Mouse (Mus musculus) kidney, embryonic 16.5 days (tissue): Measurements from ENCODE around the gene Rnh1. TPM values are rescaled to one million over a fixed set of nuclear protein-coding genes. Genes with fewer than 3 reads are reported as not detected.

Experiments used
- ATAC-seq: fragments of 200-750 bp; cut with Nextera tagmentation; 2 replicates; pipeline ENCODE4 v1.8.0; 2017; ENCODE audit warnings: moderate TSS enrichment; ENCODE audit not compliant: low FRiP score, low TSS enrichment
- H3K27ac ChIP-seq: fragments of 300-500 bp; sonication (generic); 2 replicates; pipeline ENCODE4 v1.5.1; 2014; ENCODE audit warnings: low read length
- H3K27me3 ChIP-seq: fragments of 300-500 bp; sonication (generic); 2 replicates; pipeline ENCODE4 v1.6.1; 2014; ENCODE audit warnings: low read length, control low read depth, mixed read lengths; ENCODE audit not compliant: insufficient read depth
- H3K36me3 ChIP-seq: fragments of 300-500 bp; sonication (generic); 2 replicates; pipeline ENCODE4 v1.6.1; 2014; ENCODE audit warnings: low read length, control low read depth, mixed read lengths; ENCODE audit not compliant: insufficient read depth
- H3K4me1 ChIP-seq: fragments of 300-500 bp; sonication (generic); 2 replicates; pipeline ENCODE4 v1.6.1; 2014; ENCODE audit warnings: low read length, control low read depth, mixed read lengths; ENCODE audit not compliant: insufficient read depth
- H3K4me2 ChIP-seq: fragments of 300-500 bp; sonication (generic); replicated peaks from 2 replicates; pipeline ENCODE4 v1.6.1; 2014; ENCODE audit warnings: low read depth, low read length
- H3K4me3 ChIP-seq: fragments of 300-500 bp; sonication (generic); 2 replicates; pipeline ENCODE4 v1.5.1; 2014; ENCODE audit warnings: mild to moderate bottlenecking, low read length
- H3K9ac ChIP-seq: fragments of 300-500 bp; sonication (generic); replicated peaks from 2 replicates; pipeline ENCODE4 v1.6.1; 2014; ENCODE audit warnings: low read length
- H3K9me3 ChIP-seq: fragments of 300-500 bp; sonication (generic); 2 replicates; pipeline ENCODE4 v1.6.1; 2016; ENCODE audit warnings: low read length, control low read depth
- WGBS: fragments of 180-500 bp; shearing (Covaris S2); extraction: QIAGEN DNeasy Blood & Tissue Kit; methylation state at CpG from one replicate; pipeline ENCODE4 v1.1.7; 2014; 5-methylcytosine and 5-hydroxymethylcytosine counted together
- polyA plus RNA-seq: library from polyadenylated mRNA; unstranded; fragments of >200 nt; fragmentation: Nextera tagmentation; extraction: Ambion mirVana; gene quantifications from 2 replicates; pipeline ENCODE4 v1.2.1, GENCODE M21; 2015

The Rnh1 gene
- polyA plus RNA-seq, 1 experiment from 2014 or later = 155 TPM

- no peak overlapping the region for H3K9ac ChIP-seq
- H3K4me1 ChIP-seq = no peaks in the 10 kb centered on the region
- H3K4me2 ChIP-seq = no peak overlapping the region
- H3K36me3 ChIP-seq = no peaks in the 10 kb centered on the region
- no peak overlapping the region for H3K4me3 ChIP-seq
- H3K27me3 ChIP-seq = no peaks in the 10 kb centered on the region
- WGBS = 92% methylated on average over 5 of the region's 5 CpGs
- no peak overlapping the region for H3K27ac ChIP-seq
- H3K9me3 ChIP-seq = no peaks in the 10 kb centered on the region
- no peak for ATAC-seq
Observed at GRCm38 (mm10) chr7:141205504-141205903, 32.8 kb upstream of the Rnh1 start.

- Histone ChIP-seq H3K4me3 (no peak overlapping the region), H3K9ac (no peak overlapping the region), H3K4me1 (no peaks in the 10 kb centered on the region), H3K27me3 (no peaks in the 10 kb centered on the region), H3K9me3 (no peaks in the 10 kb centered on the region), H3K4me2 (no peak overlapping the region), H3K27ac (no peak overlapping the region), H3K36me3 (no peaks in the 10 kb centered on the region)
- ATAC-seq = no peak
- 76% methylated on average over 3 of the region's 3 CpGs for WGBS
Observed at GRCm38 (mm10) chr7:141204546-141204945, 31.9 kb upstream of the Rnh1 start.

GRCm38 (mm10) chr7:141198121-141198520 lies 25.5 kb upstream of the Rnh1 start:
- no peaks in the 10 kb centered on the region for H3K27me3 ChIP-seq
- no peak overlapping the region for H3K4me3 ChIP-seq
- H3K36me3 ChIP-seq = no peaks in the 10 kb centered on the region
- H3K9me3 ChIP-seq = no peaks in the 10 kb centered on the region
- H3K27ac ChIP-seq = no peak overlapping the region
- no peak overlapping the region for H3K4me2 ChIP-seq
- ATAC-seq = no peak
- H3K4me1 ChIP-seq = peaks cover 9% of the 10 kb centered on the region
- H3K9ac ChIP-seq = no peak overlapping the region
- 97% methylated on average over 4 of the region's 4 CpGs for WGBS

- ATAC-seq = no peak
- no peak overlapping the region for H3K4me2 ChIP-seq
- peaks cover 5% of the 10 kb centered on the region for H3K36me3 ChIP-seq
- peaks cover 23% of the 10 kb centered on the region for H3K4me1 ChIP-seq
- H3K27me3 ChIP-seq = no peaks in the 10 kb centered on the region
- no peak overlapping the region for H3K4me3 ChIP-seq
- 94% methylated on average over 8 of the region's 8 CpGs for WGBS
- H3K9ac ChIP-seq = no peak overlapping the region
- no peaks in the 10 kb centered on the region for H3K9me3 ChIP-seq
- H3K27ac ChIP-seq = no peak overlapping the region
Observed at GRCm38 (mm10) chr7:141196619-141197282, 24.1 kb upstream of the Rnh1 start.

- H3K4me3 ChIP-seq = no peak overlapping the region; the same call in 1 of the 2 replicates
- no peak overlapping the region for H3K9ac ChIP-seq
- H3K36me3 ChIP-seq = peaks cover 15% of the 10 kb centered on the region
- H3K27me3 ChIP-seq = no peaks in the 10 kb centered on the region
- H3K27ac ChIP-seq = no peak overlapping the region
- peaks cover 25% of the 10 kb centered on the region for H3K4me1 ChIP-seq
- 89% methylated on average over 2 of the region's 2 CpGs for WGBS
- no peak for ATAC-seq
- peak overlapping the region; percentile 97 for H3K4me2 ChIP-seq
- H3K9me3 ChIP-seq = no peaks in the 10 kb centered on the region
Observed at GRCm38 (mm10) chr7:141195754-141196153, 23.1 kb upstream of the Rnh1 start.

GRCm38 (mm10) chr7:141194830-141195229 lies 22.2 kb upstream of the Rnh1 start:
- peak overlapping the region; percentile 83 for H3K27ac ChIP-seq
- under 1% methylated on average over 28 of the region's 28 CpGs for WGBS
- peak overlapping the region; percentile 70 for H3K9ac ChIP-seq
- peak overlapping the region; percentile 90 for H3K4me3 ChIP-seq
- peak; percentile 21; the same call in 1 of the 2 replicates for ATAC-seq
- H3K9me3 ChIP-seq = no peaks in the 10 kb centered on the region
- H3K4me2 ChIP-seq = peak overlapping the region; percentile 97
- H3K4me1 ChIP-seq = peaks cover 25% of the 10 kb centered on the region
- no peaks in the 10 kb centered on the region for H3K27me3 ChIP-seq
- peaks cover 25% of the 10 kb centered on the region for H3K36me3 ChIP-seq

GRCm38 (mm10) chr7:141194409-141194808 lies 21.8 kb upstream of the Rnh1 start:
- H3K36me3 ChIP-seq = peaks cover 29% of the 10 kb centered on the region
- no peak for ATAC-seq
- H3K4me2 ChIP-seq = peak overlapping the region; percentile 97
- H3K9ac ChIP-seq = peak overlapping the region; percentile 70
- peaks cover 25% of the 10 kb centered on the region for H3K4me1 ChIP-seq
- H3K27me3 ChIP-seq = no peaks in the 10 kb centered on the region
- peak overlapping the region; percentile 83 for H3K27ac ChIP-seq
- H3K4me3 ChIP-seq = peak overlapping the region; percentile 90
- WGBS = under 1% methylated on average over 23 of the region's 23 CpGs
- no peaks in the 10 kb centered on the region for H3K9me3 ChIP-seq

GRCm38 (mm10) chr7:141193948-141194347 lies 21.3 kb upstream of the Rnh1 start, which contains the start of the genes Hras and Lrrc56:
Hras (minus strand) TSS chr7:141194005.
Lrrc56 (plus strand) TSS chr7:141194157.
- H3K36me3 ChIP-seq = peaks cover 33% of the 10 kb centered on the region
- H3K27ac ChIP-seq = peak within 1 kb of the TSS; percentile 83
- peaks cover 25% of the 10 kb centered on the region for H3K4me1 ChIP-seq
- no peaks in the 10 kb centered on the region for H3K9me3 ChIP-seq
- peak within 1 kb of the TSS; percentile 95 for H3K9ac ChIP-seq
- H3K27me3 ChIP-seq = no peaks in the 10 kb centered on the region
- under 1% methylated on average over 39 of the region's 39 CpGs for WGBS
- peak within 1 kb of the TSS; percentile 90 for H3K4me3 ChIP-seq
- H3K4me2 ChIP-seq = peak within 1 kb of the TSS; percentile 97
- peak; percentile 94 for ATAC-seq

GRCm38 (mm10) chr7:141193348-141193856 lies 20.7 kb upstream of the Rnh1 start:
- Histone ChIP-seq H3K4me2 (peak overlapping the region; percentile 97), H3K27me3 (no peaks in the 10 kb centered on the region), H3K27ac (peak overlapping the region; percentile 83), H3K4me1 (peaks cover 25% of the 10 kb centered on the region), H3K4me3 (peak overlapping the region; percentile 90), H3K9me3 (no peaks in the 10 kb centered on the region), H3K36me3 (peaks cover 34% of the 10 kb centered on the region), H3K9ac (peak overlapping the region; percentile 95)
- 2% methylated on average over 41 of the region's 43 CpGs for WGBS
- peak; percentile 52; the same call in 1 of the 2 replicates for ATAC-seq

GRCm38 (mm10) chr7:141192776-141193347 lies 20.2 kb upstream of the Rnh1 start:
- 25% methylated on average over 12 of the region's 12 CpGs for WGBS
- Histone ChIP-seq H3K27ac (peak overlapping the region; percentile 83), H3K9me3 (no peaks in the 10 kb centered on the region)

More at GRCm38 (mm10) chr7:141192776-141193347, 20.2 kb upstream of the Rnh1 start:
- Histone ChIP-seq H3K4me1 (peaks cover 25% of the 10 kb centered on the region), H3K4me2 (peak overlapping the region; percentile 97), H3K36me3 (peaks cover 34% of the 10 kb centered on the region), H3K4me3 (peak overlapping the region; percentile 90), H3K9ac (peak overlapping the region; percentile 95), H3K27me3 (no peaks in the 10 kb centered on the region)
- ATAC-seq = no peak
